Mouse (Mus musculus) cerebellum, postnatal 25 days (tissue): ENCODE measurements around the gene Skap2.

Experiments
- DNase-seq, 2 experiments: peaks; one replicate each; pipeline ENCODE4 v3.0.0; 2021; ENCODE audit warnings: mixed read lengths in 2 of 2

The Skap2 gene

GRCm38 (mm10) chr6:51886902-51887431 is 125.4 kb downstream of the Skap2 start:
- DNase-seq: no peak

GRCm38 (mm10) chr6:51882880-51883274 is 129.5 kb downstream of the Skap2 start:
- DNase-seq: no peak

GRCm38 (mm10) chr6:51882266-51882879 is 130.0 kb downstream of the Skap2 start:
- no peak for DNase-seq

- no peak for DNase-seq
These were observed 131.0 kb downstream of the Skap2 start for GRCm38 (mm10) chr6:51881181-51881968.

- no peak for DNase-seq
These were observed 131.6 kb downstream of the Skap2 start for GRCm38 (mm10) chr6:51880778-51881177.

- DNase-seq: no peak
These were observed 133.8 kb downstream of the Skap2 start for GRCm38 (mm10) chr6:51878551-51878950.

- peak in 1 of 2 experiments; percentile 12 for DNase-seq
These were observed 135.4 kb downstream of the Skap2 start for GRCm38 (mm10) chr6:51876841-51877553.

- DNase-seq: no peak
These were observed 136.3 kb downstream of the Skap2 start for GRCm38 (mm10) chr6:51875884-51876626.

- no peak for DNase-seq
These were observed 138.3 kb downstream of the Skap2 start for GRCm38 (mm10) chr6:51874035-51874434.

- DNase-seq: no peak
These were observed 141.2 kb downstream of the Skap2 start for GRCm38 (mm10) chr6:51871135-51871534.

- no peak for DNase-seq
These were observed 142.1 kb downstream of the Skap2 start for GRCm38 (mm10) chr6:51870294-51870693.

- peak in 1 of 2 experiments; percentile 49 for DNase-seq
These were observed 145.8 kb downstream of the Skap2 start for GRCm38 (mm10) chr6:51866596-51866995.

GRCm38 (mm10) chr6:51863508-51863907 is 148.8 kb downstream of the Skap2 start:
- no peak for DNase-seq

- no peak for DNase-seq
These were observed 152.0 kb downstream of the Skap2 start for GRCm38 (mm10) chr6:51860300-51860699.

GRCm38 (mm10) chr6:51857821-51858220 is 154.5 kb downstream of the Skap2 start:
- DNase-seq: peak; percentile 98 to 99

- DNase-seq: peak; percentile 67 to 78
These were observed 159.1 kb downstream of the Skap2 start for GRCm38 (mm10) chr6:51853291-51853690.

- DNase-seq: no peak
These were observed 159.7 kb downstream of the Skap2 start for GRCm38 (mm10) chr6:51852643-51853042.

- DNase-seq: peak in 1 of 2 experiments; percentile 31
These were observed 160.8 kb downstream of the Skap2 start for GRCm38 (mm10) chr6:51851544-51851943.

GRCm38 (mm10) chr6:51850030-51850817 is 162.1 kb downstream of the Skap2 start:
- peak; percentile 37 to 40 for DNase-seq

- DNase-seq: peak; percentile 71 to 74
These were observed 162.8 kb downstream of the Skap2 start for GRCm38 (mm10) chr6:51849561-51849960.

- peak; percentile 61 to 67 for DNase-seq
These were observed 168.2 kb downstream of the Skap2 start for GRCm38 (mm10) chr6:51844106-51844505.

- no peak for DNase-seq
These were observed 169.3 kb downstream of the Skap2 start for GRCm38 (mm10) chr6:51843081-51843480.
